Mouse (Mus musculus) thymus, postnatal 14 days (tissue): ENCODE measurements around the gene Il1f6.
"Not testable (repeated sequence)": the region's sequence is repeated elsewhere in the genome, so short reads cannot be mapped to it uniquely, and the experiment has no call there.

Experiments
- DNase-seq: peaks from one replicate; pipeline ENCODE4 v3.0.0; 2021

Il1f6 gene

DNA sequence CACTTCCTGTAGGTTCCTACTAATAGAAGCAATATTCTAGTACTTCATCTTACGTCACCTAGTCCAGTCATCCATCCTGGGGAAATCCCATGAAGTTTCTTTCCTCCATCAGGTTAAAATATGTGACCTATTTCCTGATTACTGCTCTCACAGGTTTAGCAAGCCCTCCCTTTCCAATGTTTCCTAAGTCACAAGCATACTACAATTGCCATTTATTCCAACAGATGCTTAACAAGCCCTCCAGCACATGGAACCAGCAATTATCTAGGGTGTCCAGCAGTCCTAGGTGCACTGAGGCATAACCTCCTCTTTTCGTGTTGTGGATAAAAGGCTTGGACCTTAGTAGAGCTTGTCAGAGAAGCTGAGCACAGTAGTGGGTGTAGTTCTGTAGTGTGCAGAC is at the start of gene Il1f6:
Il1f6 (plus strand) TSS at position 301 of the 400 bp plus-strand sequence.
- no peak for DNase-seq

DNA sequence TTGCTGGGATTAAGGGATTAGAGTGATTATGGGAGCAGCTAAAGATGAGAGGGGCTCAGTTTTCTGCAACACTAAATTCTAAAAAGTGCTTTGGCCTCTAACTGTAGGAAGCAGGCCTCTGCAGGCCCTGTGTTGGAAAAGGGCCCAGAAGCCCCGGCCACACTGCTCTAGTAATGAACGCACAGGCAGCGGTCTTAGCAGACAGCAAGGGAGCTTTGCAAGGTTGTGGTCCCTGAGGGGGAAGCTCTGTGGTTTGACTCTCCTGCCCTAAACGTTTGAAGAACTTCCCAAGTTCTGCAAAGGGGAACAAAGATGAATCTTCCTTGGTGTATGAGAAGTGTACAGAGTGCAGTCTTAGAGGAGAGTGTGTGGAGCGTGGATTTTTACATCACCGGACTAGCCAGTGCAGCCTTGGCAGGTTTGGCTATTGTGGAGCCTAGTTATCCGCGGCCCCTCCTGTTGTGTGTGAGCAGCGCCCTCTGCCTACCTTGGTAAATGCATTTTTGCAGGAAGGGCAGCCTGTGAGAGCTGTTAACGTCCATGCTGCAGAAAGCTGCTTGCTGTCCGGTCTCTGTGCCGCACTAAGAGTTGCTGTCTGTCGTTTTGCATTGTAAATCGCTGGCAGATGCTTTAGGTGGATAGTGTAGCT is 33.4 kb upstream of the Il1f6 start:
- DNase-seq = not testable (repeated sequence)

DNA sequence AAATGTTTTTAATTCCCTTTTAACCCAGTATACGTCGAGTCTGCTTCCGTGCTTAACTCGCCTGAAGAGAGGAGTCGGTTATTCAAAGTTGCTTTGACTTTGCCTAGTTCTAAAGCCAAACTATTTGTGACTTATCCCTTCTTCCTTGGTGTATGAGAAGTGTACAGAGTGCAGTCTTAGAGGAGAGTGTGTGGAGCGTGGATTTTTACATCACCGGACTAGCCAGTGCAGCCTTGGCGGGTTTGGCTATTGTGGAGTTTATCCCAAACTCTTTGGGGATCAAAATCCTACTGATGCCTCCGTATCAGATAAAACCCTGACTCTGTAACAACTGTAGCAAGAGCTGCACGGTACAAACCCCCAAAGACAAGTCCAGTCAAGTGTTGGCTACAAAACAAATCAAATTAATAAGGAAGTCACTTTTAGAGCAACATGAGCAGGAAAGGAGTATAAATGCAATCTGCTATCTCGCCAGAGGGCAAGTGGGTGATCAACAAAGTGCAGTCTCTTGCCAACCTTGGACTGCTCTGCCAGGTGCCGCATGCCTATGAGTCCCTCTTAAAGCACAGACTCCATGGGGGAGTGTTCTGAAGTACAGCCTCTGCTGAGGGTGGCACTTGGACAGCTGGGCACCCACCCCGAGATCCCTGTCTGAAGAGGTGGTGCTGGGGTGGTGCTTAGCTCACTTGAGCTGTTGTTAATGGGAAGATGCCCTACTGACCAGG is 32.6 kb upstream of the Il1f6 start:
- DNase-seq = not testable (repeated sequence)

DNA sequence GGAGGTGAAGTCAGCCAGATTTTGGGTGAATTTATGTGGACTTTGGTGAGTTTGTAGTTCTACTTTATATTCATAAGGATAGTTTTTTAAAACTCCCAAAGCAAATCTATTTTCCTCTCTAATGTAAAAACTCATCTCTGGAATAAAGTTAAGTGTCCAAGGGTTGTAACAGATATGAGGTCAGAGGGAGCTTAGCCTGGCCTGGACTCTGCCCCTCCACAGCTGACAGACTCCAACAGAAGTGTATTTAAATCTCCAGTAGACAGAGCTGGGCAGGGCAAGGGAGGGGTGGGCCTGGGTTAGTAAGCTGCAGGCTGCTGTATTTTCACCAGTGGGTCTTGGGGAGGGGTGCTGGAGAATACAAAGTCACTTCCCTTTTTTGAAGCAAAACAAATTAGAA is 31.1 kb upstream of the Il1f6 start:
- DNase-seq = not testable (repeated sequence)

DNA sequence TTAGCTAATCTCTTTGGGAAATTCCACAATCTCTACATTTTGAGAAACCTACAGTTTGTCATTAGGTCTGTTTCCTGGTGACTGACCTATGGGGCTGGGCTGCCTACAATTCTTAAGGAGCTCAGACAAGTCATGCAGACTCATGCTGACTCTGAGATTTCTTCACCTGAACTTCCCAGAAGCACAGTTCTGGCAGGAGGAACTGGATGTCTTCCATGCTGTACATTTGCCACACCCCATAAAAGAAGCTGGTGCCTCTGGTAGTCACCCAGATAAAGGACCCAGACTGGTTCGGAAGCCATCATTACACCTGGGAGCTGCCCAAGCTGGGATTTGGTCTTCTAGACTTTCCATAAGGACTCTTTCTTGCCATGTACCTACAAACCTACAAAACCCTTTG is 29.0 kb upstream of the Il1f6 start, which contains the start of gene Il1f9:
Il1f9 (plus strand) TSS at position 301 of the 400 bp plus-strand sequence.
- DNase-seq = no peak

DNA sequence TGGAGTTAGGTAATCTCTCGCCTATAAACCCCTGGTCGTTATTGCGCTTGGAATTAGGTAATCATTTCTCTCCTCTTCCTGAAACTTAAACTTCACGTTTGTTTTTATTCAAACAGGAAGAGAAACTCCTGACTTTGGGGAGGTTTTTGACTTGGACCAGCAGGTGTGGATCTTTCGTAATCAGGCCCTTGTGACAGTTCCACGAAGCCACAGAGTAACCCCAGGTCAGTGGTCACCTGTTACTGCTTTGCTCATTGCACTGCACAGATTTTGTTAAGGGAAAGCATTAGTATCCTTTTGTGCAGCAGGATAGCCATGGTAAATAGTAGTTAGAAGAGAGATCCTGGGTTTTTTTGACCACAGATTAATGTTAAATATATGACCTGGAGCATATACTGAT is 27.6 kb upstream of the Il1f6 start:
- DNase-seq = no peak

DNA sequence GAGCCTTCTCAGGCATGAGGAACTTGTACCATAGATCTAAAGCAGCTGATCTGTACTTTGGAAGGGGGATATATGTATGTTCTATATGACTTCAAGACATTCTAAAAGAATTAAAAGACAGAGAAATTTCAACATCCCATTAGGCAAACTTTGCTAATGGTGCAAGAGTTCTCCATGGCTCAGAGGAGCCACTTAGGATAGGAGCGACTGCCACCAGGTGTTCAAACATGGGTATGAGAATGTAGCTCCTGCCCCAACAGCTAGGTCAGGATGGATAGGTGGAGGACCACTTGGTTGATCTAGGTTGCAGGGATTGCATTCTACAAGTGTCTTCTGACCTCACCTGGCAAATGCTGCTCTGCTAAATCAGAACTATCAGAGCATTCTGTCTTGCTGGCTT is 27.0 kb upstream of the Il1f6 start:
- no peak for DNase-seq

DNA sequence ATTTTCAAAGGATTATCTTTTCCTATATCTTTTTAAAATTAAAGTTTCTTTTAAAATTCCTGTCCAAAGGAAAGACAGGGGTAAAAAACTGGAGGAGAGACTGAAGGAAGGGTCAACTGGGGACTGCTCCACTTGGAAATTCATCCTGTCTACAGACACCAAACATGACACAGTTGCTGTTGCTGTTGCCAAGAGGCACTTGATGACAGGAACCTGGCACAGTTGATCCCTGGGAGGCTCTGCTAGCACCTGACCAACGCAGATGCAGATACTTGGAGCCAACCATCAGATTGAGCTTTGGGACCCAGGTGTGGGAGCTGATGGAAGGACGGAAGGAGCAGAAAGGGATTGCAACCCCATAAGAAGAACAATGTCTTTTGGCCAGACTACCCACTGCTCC is 12.0 kb downstream of the Il1f6 start:
- no peak for DNase-seq

DNA sequence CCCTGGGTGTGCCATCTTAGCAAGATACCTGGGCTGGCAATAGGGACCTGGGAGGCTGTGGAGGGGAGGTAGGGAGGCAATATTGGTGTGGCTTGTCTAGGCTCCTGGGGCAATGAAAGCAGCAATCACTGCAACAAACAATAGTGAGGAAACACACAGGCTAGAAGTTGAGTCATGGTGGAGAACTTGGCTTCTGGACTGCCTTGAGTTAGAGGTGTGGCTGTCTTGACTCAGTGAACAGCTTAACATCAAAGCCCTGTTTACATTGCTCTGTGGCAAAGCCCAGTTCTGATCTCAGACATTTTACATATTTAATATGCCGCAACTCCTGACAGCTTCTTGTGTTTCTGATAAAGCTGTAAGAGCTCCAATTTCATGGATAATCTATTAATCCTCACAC is 52.3 kb downstream of the Il1f6 start:
- DNase-seq = no peak

DNA sequence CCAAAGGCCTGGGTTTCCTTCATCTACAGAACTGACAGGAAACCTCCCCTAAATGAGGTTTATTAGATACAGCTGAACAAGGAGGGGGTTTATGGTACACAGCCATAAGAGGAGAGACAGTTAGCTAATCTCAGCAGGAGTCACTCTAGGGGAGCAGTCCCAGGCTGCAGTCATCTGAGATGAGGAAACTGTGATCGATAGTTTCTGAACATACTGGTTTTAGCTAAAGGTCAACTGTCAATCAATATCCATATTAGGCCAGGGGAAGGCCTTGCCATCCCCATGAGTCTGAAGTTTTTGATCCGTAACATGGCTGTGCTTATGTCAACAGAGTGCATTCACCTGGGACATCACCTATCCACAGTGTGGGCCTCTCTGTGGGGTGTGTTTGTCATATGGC is 58.4 kb downstream of the Il1f6 start:
- no peak for DNase-seq

DNA sequence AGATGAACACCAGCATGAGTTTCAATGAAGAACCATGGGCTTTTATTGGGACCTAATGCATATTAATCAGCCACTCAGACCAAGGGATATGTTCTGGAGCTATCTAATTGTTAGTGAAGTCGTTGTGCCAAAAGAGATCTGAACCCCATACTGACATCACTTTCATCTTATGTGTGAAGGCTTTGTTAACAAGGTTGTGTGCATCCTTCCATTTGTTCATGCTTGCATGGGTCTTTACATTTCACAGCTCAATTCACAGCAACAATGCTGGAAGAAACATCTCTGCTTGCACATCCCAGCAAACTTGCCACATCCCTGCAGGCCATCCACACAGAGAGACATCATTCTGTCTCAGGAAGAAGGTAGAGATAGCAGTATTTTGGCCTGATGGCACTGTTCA is 59.9 kb downstream of the Il1f6 start:
- no peak for DNase-seq
